Mouse (Mus musculus) leukemia stem cell, adult 10-12 weeks (primary cell): Measurements from ENCODE around the gene Sipa1. TPM values are rescaled to one million over a fixed set of nuclear protein-coding genes. Genes with fewer than 3 reads are reported as not detected.

Source experiments
- polyA plus RNA-seq: library from polyadenylated mRNA; stranded (reverse); fragments of >175 nt; gene quantifications from 2 replicates; pipeline ENCODE4 v1.2.3, GENCODE M21; 2012; ENCODE audit warnings: low replicate concordance

Gene Sipa1
- polyA plus RNA-seq: 361 and 570 TPM in 2 replicates

DNA sequence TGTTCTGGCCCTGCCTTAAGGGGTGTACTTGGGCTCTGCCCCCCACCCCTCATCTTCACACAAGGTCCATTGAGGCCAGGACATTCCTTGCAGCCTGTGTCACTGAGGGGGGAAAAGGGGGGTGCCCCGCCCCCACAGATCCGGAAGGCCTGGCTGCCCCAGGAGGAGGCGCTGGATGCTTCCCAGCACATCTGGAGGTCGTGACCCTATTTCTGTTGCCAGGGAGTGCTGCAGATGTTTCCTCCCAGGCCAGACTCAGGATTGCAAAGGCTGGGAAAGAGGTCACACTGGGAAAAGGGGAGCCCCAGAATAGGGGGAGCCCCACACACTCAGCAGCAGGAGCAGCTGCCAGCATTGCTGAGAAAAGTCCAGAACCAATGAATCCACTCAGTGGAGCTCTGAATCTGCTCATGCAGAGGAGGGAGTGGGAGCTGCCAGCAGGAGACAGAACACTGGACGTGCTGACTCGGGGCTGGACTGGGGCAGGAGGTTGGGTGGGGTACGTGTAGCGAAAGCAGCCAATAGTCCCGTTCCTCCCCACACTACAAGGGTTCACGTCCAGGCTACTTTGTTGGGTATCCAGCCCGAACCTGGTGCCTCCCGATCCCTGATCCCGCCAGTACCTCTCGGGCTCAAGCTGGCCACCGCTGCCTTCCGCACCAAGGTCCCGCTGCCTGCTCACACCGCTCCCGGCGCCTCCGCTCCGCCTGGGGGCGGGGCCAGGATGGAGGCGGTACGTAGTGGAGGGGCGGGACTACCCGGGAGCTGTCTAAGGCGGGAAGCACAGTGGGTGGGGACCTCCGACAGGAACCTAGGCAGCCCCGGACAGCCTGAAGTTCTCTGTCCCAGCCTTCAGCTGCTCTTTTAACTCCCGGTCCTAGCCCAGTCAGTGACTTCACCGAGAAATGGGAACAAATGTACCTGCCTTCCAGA, at the start of gene Sipa1:
TSS of gene Sipa1 (minus strand) at position 727 of the 933 bp plus-strand sequence.

DNA sequence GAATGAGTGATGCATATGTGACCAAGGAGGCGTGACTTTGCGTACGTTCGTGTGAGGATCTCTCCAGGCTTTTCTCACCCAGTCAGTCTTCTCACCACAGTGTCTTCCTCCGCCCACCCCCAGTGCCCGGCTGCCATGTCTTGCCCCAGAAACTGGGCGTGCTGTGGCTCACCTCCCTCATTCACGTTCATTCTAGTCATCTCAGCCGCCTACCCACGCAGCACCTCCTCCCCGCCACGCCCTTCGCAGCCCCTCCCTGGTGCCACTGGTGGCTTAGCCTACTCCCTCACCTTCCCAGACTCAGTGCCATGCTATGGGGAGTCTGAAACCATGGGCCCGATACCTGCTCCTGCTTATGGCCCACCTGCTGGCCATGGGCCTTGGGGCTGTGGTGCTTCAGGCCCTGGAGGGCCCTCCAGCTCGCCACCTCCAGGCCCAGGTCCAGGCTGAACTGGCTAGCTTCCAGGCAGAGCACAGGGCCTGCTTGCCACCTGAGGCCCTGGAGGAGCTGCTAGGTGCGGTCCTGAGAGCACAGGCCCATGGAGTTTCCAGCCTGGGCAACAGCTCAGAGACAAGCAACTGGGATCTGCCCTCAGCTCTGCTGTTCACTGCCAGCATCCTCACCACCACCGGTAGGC, 40.8 kb upstream of the Sipa1 start, which contains the start of gene Kcnk7:
TSS of gene Kcnk7 (plus strand) at position 205 of the 638 bp plus-strand sequence.

GRCm38 (mm10) chr19:5688200-5689087, 24.9 kb upstream of the Sipa1 start, which contains the start of the genes Map3k11 and Pcnx3:
Gene Map3k11 (plus strand): TSS chr19:5688742.
Gene Pcnx3 (minus strand): TSS chr19:5688908.

DNA sequence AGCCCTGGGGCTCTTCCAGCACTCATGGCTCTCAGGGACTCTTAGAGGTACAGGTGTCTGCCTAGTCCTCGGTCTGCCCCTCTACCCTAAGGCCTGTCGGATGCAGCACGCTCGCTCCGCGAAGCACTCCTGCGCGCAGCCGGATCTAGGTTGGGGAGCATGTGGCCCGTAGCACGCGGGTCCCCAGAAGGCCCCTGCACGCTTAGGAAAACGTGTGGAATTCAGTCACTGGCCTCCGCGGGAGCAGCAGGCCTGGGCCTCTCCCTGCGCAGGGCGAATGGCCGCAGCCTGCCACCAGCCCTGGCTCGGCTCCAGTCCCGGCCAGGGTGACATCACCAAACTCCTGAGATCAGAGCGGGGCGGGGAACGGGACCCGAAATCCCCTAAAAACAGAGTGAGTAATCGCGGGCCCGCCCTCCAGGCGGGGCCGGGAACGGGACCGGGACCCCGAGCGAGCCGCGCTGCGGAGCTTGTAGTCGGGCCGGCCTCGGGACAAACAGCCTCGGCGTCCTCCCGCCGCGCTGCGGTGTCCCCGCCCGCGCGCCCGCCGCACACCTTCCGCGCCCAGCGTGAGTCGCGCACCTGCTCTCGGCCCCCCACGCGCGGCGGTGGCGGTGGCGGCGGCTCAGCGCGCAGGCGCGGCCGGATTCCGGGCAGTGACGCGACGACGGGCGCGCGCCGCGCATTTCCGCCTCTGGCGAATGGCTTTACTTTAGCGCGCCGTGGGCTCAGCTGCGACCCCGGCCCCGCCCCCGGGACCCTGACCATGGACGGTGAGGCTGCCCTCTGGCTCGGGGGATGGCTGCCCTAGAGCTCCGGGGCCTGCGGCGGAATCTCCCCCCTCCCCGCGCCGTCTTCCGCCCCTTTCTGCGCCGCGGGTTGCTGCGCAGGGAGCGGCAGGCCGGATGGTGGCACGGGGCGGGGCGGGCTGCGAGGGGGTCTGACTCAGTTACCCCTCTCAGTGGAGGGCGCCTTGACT, 26.1 kb downstream of the Sipa1 start, which contains the start of gene Rela:
TSS of gene Rela (plus strand) at position 415 of the 979 bp plus-strand sequence.

GRCm38 (mm10) chr19:5609547-5610404, 53.7 kb downstream of the Sipa1 start, which contains the start of gene Kat5:
Gene Kat5 (minus strand): TSS chr19:5610237.

DNA sequence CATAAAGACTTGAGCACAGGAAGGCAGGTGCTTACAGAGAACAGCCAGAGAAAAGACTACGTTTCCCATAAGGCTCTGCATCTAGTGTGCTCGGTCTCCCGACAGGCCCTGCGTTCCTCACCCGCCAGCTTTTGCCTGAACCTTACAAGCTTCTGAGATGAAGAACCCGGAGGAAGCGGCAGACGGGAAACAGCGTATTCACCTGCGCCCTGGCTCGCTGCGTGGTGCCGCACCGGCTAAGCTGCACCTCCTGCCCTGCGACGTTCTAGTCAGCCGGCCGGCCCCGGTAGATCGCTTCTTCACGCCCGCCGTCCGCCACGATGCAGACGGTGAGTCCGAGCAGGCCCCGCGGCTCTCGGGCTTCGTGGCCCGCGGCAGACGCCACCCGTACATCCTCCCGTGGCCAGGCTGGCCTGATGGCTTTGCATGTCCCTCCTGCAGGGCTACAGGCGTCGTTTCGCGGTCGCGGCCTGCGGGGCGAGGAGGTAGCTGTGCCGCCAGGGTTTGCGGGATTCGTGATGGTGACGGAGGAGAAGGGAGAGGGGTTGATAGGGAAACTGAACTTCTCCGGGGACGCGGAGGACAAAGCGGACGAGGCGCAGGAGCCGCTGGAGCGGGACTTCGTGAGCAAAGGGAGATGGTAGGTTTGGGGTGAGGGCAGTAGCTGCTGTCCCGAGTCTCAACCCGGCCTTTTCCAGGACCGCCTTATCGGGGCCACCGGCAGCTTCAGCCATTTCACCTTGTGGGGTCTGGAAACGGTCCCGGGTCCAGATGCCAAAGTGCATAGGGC, 61.6 kb downstream of the Sipa1 start, which contains the start of gene Rnaseh2c:
TSS of gene Rnaseh2c (plus strand) at position 122 of the 790 bp plus-strand sequence.

Other genes starting within 250 kb of the Sipa1 start
- 179 and 311 TPM in 2 replicates for gene Drap1, start 238.7 kb downstream of the Sipa1 start, polyA plus RNA-seq
- 69.5 and 77.3 TPM in 2 replicates for gene AI837181, start 238.6 kb downstream of the Sipa1 start, polyA plus RNA-seq
- 22.9 and 39.9 TPM in 2 replicates for gene Fosl1, start 216.2 kb downstream of the Sipa1 start, polyA plus RNA-seq
- gene Ccdc85b, start 205.8 kb downstream of the Sipa1 start, polyA plus RNA-seq: 11.4 and 13.8 TPM in 2 replicates
- gene Fibp, start 203.1 kb downstream of the Sipa1 start, polyA plus RNA-seq: 11.1 and 197 TPM in 2 replicates
- 0.34 and 1.2 TPM in 2 replicates for gene Ctsw, start 195.2 kb downstream of the Sipa1 start, polyA plus RNA-seq
- gene Efemp2, start 189.8 kb downstream of the Sipa1 start, polyA plus RNA-seq: 0.91 and 1.5 TPM in 2 replicates
- gene Mus81, start 175.3 kb downstream of the Sipa1 start, polyA plus RNA-seq: 58.4 and 60.0 TPM in 2 replicates
- 2,530 and 3,476 TPM in 2 replicates for gene Cfl1, start 173.3 kb downstream of the Sipa1 start, polyA plus RNA-seq
- gene 1700020D05Rik, start 159.9 kb downstream of the Sipa1 start, polyA plus RNA-seq: 0.35 and 0.47 TPM in 2 replicates
- 4.1 and 8.2 TPM in 2 replicates for gene Snx32, start 153.2 kb downstream of the Sipa1 start, polyA plus RNA-seq
- gene Ovol1, start 103.1 kb downstream of the Sipa1 start, polyA plus RNA-seq: not detected in 2 replicates
- 16.9 and 32.7 TPM in 2 replicates for gene Ap5b1, start 95.7 kb downstream of the Sipa1 start, polyA plus RNA-seq
- gene Rnaseh2c, start 61.8 kb downstream of the Sipa1 start, polyA plus RNA-seq: 248 and 435 TPM in 2 replicates
- 46.4 and 73.1 TPM in 2 replicates for gene Kat5, start 53.5 kb downstream of the Sipa1 start, polyA plus RNA-seq
- gene Rela, start 26.2 kb downstream of the Sipa1 start, polyA plus RNA-seq: 61.2 and 268 TPM in 2 replicates
- 157 and 178 TPM in 2 replicates for gene Map3k11, start 25.0 kb upstream of the Sipa1 start, polyA plus RNA-seq
- gene Pcnx3, start 25.2 kb upstream of the Sipa1 start, polyA plus RNA-seq: 468 and 751 TPM in 2 replicates
- gene Kcnk7, start 40.7 kb upstream of the Sipa1 start, polyA plus RNA-seq: 1.1 and 3.7 TPM in 2 replicates
- 268 and 413 TPM in 2 replicates for gene Ehbp1l1, start 62.6 kb upstream of the Sipa1 start, polyA plus RNA-seq
- gene Fam89b, start 65.9 kb upstream of the Sipa1 start, polyA plus RNA-seq: 41.3 and 119 TPM in 2 replicates
- gene Ltbp3, start 77.2 kb upstream of the Sipa1 start, polyA plus RNA-seq: 2.3 and 4.5 TPM in 2 replicates
- 56.3 and 57.0 TPM in 2 replicates for gene Scyl1, start 107.7 kb upstream of the Sipa1 start, polyA plus RNA-seq
- 18.0 and 18.2 TPM in 2 replicates for gene Frmd8, start 211.6 kb upstream of the Sipa1 start, polyA plus RNA-seq
- 0.65 and 5.0 TPM in 2 replicates for gene Slc25a45, start 214.1 kb upstream of the Sipa1 start, polyA plus RNA-seq
- gene Tigd3, start 230.4 kb upstream of the Sipa1 start, polyA plus RNA-seq: 1.4 and 2.3 TPM in 2 replicates
- 15.3 and 54.9 TPM in 2 replicates for gene Dpf2, start 249.3 kb upstream of the Sipa1 start, polyA plus RNA-seq